Mouse (Mus musculus) CD8-positive naive resting alpha-beta T cell, adult 2 months (primary cell): ENCODE data around the gene Wfdc6a.
"Not testable (repeated sequence)": the region's sequence is repeated elsewhere in the genome, so short reads cannot be mapped to it uniquely, and the experiment has no call there.

Experiments
- DNase-seq, 2 experiments: peaks; one replicate each; pipeline ENCODE4 v3.0.0; 2022; ENCODE audit warnings: low read depth in 2 of 2, low spot score in 2 of 2

The Wfdc6a gene

GRCm38 (mm10) chr2:164585025-164585725 is at the start of gene Wfdc6a:
Gene Wfdc6a (minus strand): TSS chr2:164585447.
- DNase-seq, result not testable (repeated sequence)

- no peak for DNase-seq
Observed at GRCm38 (mm10) chr2:164621775-164622174, 36.5 kb upstream of the Wfdc6a start.

- DNase-seq, result no peak
Observed at GRCm38 (mm10) chr2:164619050-164619449, 33.8 kb upstream of the Wfdc6a start.

- no peak for DNase-seq
Observed at GRCm38 (mm10) chr2:164615386-164615785, 30.1 kb upstream of the Wfdc6a start.

DNA sequence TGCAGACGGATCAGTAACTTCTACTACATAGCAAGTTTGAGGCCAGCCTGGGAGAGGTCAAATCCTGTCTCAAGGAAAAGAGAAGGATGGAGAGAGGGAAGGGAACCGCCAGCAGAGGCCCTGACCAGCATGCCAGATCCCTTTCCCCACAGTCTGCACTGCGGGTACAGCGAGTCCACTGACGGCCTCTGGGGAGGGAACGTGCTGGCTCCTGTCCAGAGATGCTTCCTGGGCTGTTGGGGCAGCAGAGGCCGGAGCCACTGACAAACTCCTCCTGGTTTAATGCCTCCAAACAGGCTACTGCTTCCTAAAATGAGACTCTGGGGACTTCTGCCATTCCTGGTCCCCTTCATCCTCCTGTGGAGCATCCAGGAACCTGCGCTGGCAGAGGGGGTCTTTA is 28.2 kb upstream of the Wfdc6a start, which contains the start of the genes Wfdc6b and Wfdc8:
Gene Wfdc6b, plus strand, starts transcription at position 52 of the 400 bp plus-strand sequence.
Gene Wfdc8, minus strand, starts transcription at position 156 of the 400 bp plus-strand sequence.
- DNase-seq, result not testable (repeated sequence)

DNA sequence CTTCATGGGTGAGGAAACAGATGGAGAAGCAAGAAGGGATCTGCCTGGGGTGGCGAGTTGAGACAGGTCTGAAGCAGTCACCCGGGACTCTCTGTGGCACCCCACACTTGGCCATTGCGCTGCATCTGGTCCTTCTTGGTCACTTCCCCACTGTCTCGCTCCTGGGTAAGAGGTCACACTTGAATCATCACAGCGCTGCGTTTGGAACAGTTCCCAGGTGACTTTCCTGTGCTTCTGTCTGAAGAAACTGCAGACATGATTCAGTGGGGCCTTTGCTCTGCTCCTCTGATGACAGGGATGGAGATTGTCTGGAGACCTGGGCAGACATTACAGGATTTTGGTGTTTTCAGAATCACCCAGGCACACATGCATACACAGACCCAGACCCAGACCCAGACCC is 23.5 kb upstream of the Wfdc6a start:
- DNase-seq, result no peak

- no peak for DNase-seq
Observed at GRCm38 (mm10) chr2:164604411-164604810, 19.2 kb upstream of the Wfdc6a start.

DNA sequence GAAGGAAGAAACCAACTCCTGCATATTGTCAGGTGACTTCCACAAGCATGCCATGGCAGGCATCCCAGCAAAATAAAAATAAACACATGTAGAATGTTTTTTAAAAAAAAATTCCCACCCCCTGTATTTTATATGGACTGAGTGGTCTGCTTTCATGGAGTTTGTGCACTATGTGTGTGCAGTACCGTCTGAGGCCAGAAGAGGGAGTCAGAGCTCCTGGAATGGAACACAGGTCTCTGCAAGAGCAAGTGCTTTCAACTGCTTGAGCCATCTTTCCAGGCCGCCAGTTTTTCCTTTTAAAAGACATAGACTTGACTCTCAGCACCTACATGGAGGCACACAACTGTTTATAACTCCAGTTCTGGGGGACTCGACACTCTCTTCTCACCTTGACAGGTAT is 18.2 kb upstream of the Wfdc6a start:
- DNase-seq, result no peak

- DNase-seq, result no peak
Observed at GRCm38 (mm10) chr2:164600179-164600578, 14.9 kb upstream of the Wfdc6a start.

- no peak for DNase-seq
Observed at GRCm38 (mm10) chr2:164593494-164593893, 8.2 kb upstream of the Wfdc6a start, which contains the start of gene Eppin. Gene Eppin (minus strand): TSS chr2:164593594.

DNA sequence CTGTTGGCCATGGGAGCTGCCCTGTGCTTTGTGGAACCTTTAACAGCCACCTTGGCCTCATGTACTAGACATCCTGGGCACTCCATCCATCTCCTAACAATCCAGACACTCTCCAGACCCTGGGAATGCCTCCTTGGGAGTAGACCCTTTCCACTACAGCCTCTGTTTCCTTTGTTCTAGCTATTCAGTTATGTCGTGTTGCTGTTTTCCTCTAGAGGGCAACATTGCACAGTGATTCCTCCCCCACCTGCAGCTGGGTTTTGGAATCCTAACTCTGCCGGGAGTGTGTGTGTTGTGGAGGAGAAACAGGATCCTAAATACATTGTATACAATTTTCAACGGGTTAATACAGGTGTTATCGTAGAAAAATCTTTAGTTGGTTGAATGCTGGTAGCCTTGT is 6.8 kb upstream of the Wfdc6a start:
- no peak for DNase-seq

DNA sequence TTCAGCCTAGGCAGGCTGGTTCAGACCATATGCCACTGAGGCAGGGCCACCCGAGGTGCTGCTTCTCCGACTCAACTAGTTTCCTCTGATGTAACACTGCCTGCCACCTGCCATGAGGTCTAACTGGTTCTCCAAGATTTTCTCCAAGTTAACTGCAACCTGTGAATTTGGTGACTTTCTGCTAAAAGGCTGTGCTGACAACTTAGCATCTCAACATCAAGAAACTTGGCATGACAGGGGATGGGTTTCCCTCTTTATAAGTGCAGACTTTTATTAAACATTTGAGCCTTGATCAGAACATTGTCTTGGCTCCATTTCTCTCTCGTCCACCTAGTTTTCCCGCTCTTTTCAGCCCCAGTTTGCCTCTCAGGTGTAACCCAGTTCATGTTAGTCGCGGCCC is 11.9 kb downstream of the Wfdc6a start, which contains the start of gene Spint3:
Gene Spint3, minus strand, starts transcription at position 101 of the 400 bp plus-strand sequence.
- not testable (repeated sequence) for DNase-seq

GRCm38 (mm10) chr2:164567460-164567859 is 17.8 kb downstream of the Wfdc6a start:
- no peak for DNase-seq

- DNase-seq, result no peak
Observed at GRCm38 (mm10) chr2:164566997-164567396, 18.2 kb downstream of the Wfdc6a start.

DNA sequence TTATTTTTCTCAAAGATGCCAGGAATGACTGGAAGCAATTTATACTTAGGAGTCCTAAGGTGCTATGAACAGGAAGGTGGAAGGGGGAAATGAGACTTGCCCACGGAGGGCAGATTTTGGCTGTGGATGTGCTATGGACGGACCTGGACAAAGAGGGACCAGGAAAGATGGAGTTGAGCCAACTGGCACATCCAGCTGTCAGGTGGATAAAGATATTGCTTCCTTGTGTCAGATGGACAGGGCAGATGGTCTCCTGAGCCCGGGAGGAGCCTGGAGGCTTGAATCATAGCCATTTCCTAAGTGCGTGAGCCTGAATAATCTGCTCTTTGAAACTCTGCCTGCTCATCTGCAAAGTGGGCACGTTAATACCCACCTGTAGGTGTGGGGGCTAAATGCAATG is 20.9 kb downstream of the Wfdc6a start:
- DNase-seq, result no peak

DNA sequence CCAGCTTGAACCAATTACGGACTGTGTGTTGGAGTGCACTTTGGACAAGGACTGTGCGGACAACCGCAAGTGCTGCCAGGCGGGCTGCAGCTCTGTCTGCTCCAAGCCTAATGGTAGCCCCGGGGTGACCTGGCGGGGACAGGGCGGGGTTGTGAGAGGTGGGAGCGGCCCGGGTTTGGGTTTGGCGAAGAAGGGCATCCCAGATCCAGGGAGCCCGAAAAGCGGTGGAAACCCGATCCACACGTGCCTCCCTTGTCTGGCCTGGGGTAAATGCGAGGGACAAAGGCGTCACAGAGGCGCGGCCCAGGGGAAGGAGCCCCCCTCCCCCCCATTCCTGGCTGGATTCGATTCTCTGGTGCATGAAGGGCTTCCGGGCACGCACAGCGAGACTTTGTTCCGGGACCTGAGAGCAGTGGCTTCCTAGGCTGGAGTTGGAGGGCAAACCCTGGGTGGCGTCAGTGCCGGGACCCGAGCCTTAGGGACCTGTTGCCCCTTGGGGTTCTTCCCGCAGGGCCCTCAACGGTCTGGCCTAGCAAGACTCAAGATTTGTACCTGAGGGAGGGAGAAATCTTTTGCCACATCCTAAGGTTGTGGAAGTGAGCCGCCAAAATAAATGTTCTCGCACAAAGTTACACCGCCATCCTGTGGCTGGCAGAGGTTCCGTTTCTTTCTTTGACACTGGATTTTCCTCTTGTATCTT is 21.8 kb downstream of the Wfdc6a start:
- DNase-seq, result peak; percentile 17 to 39

- DNase-seq, result no peak
Observed at GRCm38 (mm10) chr2:164562391-164563188, 22.7 kb downstream of the Wfdc6a start, which contains the start of gene Wfdc2. Gene Wfdc2 (plus strand): TSS chr2:164562413.

DNA sequence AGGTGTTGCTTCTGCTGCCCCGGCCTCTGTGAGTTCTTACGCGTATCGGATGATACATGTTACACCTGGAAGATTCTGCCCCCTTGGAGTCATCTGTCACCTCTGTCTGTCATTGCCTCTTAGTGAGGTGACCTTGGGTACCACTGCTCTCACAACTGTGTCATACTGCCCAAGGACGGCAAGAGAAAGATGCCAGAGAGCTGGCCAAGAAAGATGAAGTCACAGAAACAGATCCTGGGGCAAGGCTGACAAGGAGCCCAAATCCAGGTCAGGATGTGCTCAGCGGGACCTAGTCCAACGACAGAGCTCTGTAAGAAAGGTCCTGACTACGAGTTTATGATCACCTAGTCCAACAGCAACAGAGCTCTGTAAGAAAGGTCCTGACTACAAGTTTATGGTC is 25.1 kb downstream of the Wfdc6a start:
- no peak for DNase-seq

- no peak for DNase-seq
Observed at GRCm38 (mm10) chr2:164558991-164559645, 26.1 kb downstream of the Wfdc6a start.

DNA sequence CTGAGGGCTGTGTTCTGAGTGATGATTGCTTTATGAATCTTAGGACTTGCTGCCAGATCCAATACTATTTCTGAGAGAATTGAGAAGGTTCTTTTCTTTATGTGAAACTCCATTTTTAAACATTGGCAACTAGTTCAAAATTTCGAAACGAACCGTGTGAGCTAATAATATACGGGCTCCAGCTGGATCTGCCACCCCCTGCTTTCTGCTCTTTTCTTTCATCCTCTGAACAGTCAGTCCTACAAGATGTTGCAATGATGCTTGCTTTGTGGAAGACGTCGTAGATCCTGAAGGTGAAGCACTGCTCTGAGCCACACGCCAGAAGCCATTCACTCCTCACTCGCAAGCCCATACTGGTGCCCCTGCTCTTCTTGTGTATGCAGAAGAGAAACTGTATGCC is 26.8 kb downstream of the Wfdc6a start:
- no peak for DNase-seq

DNA sequence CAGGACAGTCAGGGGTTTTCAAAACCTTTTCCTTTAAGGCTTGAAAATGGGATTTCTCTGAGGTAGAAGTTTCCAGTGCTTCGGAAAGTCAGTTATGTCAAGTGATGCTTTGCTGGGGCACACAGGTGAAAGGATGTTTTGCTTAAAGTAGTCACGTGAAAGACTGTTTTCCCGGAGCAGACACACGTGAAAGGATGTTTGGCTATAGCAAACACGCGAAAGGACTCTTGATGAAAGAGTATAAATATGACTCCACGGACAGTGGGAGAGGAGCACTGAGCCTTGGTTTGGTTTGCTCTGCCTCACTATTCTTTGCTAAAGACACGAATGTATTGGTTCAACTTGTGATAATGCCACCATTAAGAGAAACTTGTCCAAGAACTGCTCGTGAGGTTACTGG is 33.7 kb downstream of the Wfdc6a start:
- no peak for DNase-seq
